Mouse (Mus musculus): Measurements from ENCODE around the gene Acoxl.

The Acoxl gene

DNA sequence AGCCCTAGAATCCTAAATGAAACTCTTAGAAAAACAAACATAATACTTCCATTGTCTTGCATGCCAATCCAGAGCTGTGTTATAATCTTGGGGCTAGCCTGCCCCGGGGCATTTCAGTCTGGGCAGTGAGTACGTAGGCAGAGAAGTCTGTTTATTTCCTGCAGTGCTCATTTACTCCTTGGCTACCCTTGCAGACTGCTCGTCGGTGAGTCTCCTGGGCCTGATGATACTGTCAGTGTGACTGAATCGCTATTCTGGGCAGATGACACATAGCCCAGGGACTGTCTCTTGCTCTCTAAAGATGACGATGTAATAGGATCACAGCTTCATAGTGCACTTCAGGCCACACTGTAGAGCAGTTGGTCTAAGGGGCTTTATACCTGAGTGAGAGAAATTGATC, 56.2 kb downstream of the Acoxl start:
- no peak for DNase-seq (ENCODE audit: low spot score)

DNA sequence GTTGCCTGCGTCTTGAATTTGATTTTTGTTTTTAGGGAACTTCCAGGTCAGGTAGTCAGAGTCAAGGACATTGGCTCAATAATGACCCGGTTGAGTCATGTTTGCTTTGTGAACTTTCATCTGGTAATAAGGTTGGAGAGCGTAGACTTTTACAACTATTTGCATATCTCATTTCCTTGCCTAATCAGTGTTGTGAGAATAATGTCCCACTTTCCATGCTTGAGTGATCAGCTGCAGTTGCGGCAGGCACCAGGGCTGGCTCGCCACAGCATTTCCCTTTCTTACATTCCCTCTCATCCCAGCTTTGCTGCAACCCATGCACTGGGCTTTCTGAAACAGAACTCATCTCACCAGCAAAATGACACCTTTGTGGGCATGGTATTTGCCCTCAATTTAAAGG, 59.0 kb downstream of the Acoxl start:
- DNase-seq (ENCODE audit: low spot score): no peak

DNA sequence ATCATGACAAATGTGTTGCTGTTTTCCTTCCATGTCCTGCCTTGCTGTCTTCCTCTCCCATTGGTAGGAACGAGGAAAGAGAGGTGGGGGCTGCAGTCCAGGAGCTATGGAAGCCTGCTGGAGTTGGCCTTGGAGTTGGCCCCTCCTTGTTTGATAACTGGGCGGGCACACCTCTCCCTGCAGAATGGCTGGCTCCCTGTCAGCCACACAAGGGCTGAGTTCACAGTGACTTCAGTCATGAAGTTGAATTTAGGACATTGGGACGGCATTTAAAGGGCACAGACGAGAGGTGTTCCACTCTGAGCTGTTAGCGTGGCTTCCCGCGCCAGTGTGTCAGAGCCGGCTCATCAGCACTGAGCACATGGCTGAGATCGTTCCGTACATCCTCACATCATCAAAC, 66.2 kb downstream of the Acoxl start:
- no peak for DNase-seq (ENCODE audit: low spot score)

DNA sequence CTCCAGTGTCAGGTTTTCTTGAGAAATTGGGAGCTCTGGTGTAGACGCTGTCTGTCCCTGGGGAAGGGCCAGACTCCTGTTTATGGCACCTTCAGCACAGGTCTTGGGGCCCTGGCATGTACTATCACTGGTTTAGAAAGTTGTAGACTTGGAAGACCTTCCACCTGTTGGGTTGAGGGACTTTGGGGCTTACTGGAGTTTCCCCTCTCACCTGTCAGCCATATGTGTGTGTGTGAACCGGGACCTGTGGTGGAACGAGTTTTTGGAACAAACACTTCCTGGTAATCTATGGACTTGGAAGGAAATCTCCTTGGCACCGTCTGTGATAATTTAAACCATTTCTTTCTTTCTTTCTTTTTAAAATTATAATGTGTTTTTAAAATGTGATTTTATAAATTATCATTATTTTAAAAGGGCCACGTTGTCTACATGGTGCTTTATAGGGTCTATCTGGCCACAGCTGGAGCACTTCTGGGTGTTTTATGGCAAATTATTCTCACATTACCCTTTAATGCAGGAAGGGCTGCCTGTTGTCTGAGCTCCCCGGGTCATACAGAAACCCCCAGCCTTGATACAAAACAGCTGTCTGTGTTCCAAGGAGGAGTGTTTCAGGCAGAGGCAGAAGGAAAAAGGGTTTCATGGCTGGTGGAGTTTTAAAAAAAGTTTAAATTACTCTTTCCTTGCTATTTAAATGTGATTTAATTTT, 68.5 kb downstream of the Acoxl start:
- no peak for DNase-seq (ENCODE audit: low spot score)

DNA sequence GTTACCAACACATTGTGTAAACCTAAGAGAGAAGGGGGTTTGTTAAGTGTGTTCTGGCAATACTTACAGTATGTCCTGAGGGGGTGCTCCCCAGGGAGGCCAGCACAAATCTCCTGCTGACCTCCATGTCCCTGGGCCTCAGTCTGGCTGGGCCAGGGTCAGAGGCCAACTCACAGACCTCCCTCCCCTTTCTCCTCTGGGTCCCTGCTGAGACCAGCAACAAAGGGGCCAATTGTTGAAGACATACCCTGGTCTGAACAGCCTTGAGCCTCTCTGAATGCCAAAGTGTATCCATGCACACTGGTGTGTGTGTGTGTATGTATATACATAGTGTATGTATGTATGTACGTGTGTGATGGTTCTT, 69.0 kb downstream of the Acoxl start:
- no peak for DNase-seq (ENCODE audit: low spot score)

DNA sequence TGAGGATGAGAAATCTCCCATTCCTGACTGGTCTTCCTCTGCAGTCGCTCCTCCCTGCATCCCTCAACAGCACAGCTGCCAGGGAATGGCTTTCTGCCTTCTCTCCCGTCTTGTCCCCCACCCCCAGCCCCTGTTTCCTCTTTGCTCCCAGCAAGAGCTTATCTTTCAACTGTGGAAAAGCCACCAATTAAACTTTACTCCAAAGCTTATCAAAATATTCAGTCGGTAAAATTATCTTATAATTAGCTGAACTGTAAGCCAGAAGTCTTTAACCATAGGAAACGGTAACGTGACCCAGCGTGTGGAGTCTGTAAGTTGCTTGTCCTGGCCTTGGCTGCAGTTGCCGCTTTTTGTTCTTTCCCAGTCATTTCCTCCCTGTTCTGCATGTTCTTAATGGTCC, 70.2 kb downstream of the Acoxl start:
- DNase-seq (ENCODE audit: low spot score): no peak

DNA sequence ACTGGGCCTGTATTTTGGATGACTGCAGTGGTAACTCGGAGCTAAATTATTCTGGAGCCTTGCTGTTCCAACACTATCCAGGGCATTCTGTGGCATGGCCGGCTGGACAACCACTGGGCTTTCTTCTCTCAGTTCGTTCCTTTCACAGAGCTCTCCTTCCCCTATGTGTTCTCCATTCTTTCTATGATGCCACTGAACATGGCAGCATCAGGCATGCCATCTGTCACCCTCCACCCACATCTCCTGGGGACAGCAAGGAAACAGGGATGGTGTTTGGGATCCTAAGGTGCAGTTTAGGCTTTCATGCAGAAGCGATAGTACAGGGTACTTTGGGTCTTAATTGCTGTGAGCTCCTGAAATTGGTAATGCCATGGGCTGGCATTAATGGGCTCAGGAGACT, 71.1 kb downstream of the Acoxl start:
- no peak for DNase-seq (ENCODE audit: low spot score)

DNA sequence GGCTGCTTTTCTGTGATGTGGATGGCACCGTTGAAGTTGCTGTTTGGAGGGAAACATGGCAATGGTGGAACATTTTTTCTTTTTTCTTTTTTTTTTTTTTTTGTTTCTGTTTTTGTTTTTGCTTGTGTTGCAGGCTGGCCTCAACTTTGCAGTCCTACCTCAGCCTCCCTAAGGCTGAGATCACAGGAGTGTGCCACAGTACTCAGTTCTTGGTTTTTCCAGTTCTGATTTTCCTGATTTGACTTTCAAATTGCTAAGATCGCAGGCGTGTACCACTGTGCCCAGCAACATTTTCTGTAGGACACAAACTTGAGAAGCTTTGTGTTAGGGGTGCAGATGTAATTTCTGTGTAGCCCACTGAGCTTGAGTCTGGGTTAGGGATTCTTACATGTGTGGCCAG, 72.9 kb downstream of the Acoxl start:
- no peak for DNase-seq (ENCODE audit: low spot score)

DNA sequence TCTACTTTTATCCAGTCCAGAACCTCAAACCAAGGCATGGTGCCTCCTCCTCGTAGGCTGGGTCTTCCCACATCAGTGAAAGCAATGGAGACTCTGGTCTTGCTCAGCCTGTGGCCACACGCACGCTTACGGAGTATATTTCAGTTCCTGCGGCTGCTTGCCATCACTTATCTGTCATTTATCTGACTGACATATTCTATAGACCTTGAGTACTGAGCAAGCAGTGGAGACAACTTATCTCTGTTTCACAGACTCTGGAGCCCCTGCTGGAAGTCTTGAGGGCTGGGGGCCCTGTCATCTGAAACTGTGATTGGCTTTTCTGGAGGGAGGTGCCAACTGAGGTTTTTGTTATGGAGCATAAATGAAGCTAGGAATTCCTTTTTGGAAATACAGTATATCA, 75.4 kb downstream of the Acoxl start:
- DNase-seq (ENCODE audit: low spot score): no peak

DNA sequence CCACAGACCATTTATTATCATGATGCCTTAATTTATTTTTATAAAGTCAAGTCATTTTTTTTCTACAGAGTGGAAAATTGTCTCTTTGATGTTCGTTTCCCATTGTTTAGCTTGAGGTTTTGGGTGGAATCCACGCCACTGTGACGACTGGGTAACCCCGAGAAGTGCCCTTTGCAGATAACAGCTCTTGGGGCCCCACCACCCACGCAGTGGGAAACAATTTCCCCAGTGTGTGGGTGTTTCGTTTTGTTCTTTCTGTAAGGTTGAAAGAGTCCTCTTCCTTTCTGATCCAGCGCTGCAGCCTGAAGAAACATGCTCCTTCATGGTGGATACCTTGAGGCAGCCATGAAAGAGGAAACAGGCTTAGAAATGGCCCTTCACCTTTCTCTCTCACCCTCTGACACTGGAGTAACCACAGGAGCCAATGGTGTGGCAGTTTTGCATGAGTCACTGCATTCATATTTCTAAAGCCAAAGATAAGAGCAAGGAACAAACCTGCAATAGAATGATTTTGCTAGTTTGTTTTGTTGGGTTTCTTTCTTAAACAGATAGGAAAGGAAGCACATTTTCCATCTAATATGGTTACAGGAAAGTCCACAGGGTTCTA, 78.2 kb downstream of the Acoxl start:
- no peak for DNase-seq (ENCODE audit: low spot score)

DNA sequence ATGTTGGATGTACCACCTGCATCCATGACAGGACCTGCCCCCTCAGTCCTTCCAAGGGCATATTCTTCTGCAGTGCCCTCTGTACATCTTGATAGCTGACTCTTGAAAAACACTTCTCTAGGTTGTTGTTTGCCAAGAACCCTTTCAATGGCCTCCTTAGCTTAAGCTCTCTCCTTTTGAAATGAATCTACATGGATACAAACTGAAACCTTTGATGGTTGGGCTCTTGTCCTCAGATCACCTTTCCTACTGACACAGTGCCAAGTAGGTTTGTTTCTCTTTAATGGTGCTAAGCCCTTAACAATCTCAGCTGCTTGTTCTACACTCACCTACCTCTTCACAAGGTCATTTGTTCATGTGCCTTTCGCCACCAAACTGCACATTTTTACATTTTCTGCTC, 81.1 kb downstream of the Acoxl start:
- DNase-seq (ENCODE audit: low spot score): no peak

DNA sequence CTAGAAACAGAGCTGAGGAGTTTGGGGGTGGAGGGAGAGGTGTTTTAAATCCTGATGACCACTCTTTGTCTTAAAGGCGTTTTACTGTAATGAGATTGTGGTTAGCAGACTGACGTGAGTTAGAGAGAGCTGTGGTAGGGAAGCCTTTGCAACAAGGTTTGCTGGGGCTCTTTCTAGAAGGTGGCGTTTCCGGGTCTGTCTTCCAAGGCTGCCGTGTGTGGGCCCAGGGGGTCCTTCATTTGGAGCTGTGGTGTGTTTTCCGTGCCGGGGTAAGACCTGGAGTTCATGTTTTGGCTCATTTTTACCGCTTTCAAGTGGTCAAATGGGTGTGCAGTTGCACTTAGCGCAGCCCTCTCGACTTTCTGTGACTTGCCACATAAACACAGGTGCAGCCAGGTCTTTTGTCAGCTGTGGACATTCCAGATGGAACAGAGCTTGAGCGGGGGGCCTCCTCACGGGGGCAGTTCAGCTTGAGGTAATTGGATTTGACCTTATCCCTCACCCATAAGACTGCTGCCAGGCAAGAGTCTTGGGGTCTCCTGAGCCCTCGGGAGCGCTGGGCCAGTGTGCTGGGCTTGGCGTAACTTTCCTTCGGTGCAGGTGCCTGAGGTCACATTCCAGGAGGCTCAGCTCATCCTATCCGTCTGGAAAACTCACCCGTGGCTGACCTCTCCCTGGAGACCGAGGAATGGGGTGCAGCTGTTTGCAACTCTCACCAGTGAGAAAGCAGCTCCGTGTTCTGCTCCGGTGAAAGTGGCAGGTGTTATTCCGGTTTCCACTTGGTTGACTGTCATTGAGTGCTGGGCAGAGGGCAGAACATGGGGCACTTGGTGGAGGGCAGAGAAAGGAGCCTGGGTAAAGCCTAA, 83.6 kb downstream of the Acoxl start:
- DNase-seq (ENCODE audit: low spot score): no peak

DNA sequence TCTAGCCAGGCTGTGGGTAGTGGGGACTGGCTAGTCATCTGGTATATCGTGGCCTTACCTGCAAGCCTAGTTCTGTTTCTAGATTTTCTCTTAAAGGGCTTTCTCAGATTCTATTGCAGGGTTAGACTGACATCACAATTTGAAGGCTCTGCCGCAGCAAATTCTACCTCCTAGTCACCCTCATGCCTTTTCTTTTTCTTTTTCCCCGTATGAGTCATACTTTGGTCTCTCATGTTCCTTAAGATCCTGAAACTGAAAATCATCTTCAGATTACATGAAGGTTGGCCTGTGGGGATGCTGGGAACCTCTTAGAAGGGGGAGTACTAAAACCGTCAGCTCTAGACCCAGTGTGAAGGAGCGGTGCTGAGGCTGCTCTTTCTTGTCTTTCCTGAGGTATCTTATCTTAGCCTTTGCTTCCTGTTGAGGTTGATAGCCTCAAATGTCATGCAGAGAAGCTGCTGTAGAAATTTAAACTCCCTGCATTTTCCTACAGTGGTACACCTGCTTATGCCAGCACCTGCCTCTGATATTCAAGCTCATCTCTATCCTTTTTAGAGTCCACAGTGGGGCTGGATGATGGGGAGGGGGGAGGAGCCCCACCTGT, 84.5 kb downstream of the Acoxl start:
- DNase-seq (ENCODE audit: low spot score): no peak

DNA sequence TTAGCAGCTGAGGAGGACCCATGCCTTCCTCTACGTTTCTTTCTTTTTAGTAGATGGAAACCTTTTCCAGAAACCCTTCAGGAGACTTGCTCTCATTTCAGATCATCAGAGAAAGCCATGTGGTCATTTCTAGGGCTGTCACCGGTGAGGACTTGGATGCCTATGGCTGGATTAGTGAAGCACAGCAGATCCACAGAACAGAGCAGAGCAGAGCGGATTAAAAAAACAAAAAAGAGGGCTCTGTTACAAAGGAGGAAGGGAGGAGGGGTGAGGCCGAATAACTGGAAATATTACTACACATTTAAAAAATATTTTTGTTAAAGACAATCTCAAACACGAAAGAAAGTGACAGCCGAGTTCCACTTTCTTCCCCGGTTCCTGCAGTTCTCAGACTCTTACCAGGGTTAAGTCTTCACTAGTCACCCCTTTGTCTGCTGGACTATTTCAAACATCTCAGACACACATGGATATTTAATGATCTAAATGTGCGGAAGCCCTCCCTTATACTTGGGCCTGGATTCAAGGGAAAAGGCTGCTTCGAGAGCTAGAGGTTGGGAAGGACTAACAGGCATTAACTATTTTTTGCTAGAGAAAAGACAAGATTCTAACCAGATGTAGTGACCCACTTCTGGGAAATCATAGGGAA, 88.1 kb downstream of the Acoxl start:
- no peak for DNase-seq (ENCODE audit: low spot score)

DNA sequence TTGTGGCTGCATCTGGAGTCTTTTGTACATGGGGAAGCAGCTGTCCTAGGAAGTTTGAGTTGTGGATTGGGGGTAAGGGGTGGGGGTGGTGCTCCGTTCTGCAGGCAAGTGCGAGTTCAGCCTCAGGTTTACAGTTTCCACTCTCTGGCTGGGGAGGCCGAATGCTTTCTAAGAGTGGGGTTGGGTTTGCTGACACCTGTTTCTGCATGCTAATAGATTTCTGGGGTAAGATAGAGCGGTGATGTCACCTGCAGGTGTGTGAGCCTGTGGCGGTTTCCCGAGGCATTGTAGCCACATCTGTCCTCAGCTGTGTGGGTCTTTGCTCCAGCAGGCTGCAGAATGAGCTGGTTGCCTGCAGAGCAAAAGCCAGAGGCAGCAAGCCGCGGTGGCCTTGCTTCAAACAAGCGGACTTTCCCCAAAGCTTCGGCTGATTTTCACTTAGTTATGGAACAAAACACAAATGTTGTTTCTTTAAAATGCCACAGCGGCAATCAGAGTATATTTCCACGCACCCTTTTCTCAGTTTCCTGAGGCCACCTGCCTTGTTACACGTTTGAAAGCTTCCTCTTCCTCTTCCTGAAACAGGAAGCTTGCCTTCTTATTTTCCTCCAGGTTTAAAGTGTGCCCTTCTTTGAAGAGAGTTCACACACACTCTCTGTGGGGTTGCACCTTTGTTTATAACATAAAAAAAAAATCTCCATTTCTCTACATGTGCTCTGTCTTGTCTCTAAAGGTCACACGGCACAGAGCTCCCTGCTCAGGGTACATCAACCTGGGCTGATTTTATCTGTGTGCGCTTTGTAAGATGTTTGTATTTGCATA, 89.0 kb downstream of the Acoxl start:
- DNase-seq (ENCODE audit: low spot score): no peak

DNA sequence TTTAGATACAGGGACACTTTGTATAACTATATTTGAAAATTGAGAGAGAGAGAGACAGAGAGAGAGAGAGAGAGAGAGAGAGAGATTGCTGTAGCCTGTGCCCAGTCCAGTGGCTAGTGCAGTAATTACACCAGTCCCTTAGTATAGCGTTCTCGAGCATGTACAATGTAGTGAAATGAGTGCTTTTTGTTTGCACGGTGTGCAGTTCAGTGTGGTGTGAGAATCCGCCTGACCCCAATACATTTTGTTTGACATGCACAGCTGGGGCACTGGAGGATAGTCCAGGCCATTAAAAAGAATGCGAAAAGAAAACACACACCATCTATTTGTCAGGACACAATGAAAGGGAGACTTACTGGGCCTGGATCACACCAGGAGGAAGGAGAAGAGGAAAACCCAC, 89.6 kb downstream of the Acoxl start:
- no peak for DNase-seq (ENCODE audit: low spot score)

DNA sequence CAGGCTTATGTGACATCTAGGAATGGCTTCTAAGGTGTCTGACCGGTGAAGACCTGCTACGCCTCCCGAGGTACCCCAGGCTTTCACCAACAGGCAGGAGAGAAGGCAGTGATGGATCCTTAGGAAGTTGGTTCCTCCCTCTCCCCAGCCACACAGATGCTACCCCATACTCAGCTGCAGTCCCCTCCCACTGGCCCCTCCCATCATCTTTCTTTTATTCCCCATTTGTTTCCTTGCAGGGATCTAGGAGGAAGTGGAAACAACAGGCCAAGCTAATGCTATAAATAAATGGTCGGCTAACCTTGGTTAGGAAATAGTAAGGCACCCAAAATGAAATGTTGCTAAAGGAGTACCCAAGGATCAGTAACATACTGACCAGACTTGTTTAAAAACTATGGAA, 90.2 kb downstream of the Acoxl start:
- no peak for DNase-seq (ENCODE audit: low spot score)

DNA sequence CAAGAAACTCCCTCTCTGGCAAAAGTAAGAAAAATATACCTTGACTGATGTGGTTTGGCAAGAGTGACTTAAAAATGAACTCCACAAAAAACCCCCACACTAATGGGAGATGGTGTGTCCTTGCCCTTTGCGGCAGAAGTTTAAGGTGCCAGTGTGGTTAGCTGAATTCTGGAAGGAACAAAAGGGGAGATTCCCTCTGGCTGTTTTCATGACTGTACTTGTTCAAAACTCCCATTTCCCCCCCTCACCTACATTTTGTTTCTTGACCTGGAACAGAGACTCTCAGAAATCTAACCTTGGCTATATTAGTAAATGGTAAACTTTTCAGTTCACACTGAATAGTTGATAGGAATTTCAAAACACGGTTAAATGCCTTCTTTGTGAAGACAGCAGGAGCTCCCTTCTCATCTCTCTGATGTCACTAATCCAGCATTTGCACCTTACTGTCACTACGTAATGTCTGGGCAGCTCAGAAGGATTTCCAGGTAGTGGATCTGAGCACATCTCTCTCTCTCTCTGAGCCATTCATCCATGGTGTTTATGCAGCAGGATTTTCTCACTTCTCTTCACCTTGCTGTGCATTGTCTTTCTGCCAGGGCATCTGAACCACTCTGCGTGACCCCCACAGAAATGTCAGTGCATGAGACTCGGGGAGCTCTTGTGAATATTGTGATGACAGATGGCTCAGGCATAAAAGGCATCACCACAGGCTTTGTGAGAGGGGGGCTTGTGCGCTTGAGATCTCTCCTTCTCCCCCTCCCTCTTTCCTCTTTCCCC, 91.5 kb downstream of the Acoxl start:
- no peak for DNase-seq (ENCODE audit: low spot score)

DNA sequence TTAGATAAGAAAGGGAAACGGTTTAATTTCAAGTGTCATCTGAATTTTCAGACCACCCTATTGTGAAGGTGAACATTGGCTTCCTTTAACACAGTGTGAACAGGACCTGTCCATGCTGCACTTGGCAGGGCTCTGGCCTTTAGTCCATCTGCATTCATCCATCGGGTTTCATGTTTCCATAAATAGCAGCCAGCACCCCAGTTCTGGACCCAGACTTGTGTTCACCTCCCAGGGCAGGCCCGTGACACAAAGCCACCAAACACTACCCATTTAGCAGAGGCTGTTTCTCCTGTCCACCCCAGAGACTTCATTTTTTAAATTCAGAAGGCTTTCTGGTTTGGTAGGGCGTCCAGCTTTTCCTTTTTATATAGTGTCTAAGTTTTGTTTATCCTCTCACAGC, 92.9 kb downstream of the Acoxl start:
- DNase-seq (ENCODE audit: low spot score): no peak

DNA sequence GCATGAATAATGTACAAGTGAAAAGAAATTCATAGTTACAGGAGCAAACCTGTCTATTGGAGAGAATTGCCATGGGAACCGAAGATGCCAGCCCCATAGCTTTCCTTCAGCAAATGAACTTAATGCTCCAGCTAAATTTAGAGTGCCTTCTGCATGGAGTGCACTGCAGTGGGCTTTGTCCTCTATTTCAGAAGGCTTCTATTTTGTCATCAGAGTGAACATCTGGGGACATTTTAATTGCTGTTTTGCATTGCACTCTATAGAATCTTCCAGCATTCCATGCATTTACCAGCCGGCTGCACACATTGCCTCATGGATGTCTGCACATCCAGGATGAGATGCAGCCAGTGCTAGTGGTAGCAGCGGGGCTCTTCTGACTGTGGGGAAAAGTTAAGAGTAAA, 94.9 kb downstream of the Acoxl start:
- DNase-seq (ENCODE audit: low spot score): no peak

DNA sequence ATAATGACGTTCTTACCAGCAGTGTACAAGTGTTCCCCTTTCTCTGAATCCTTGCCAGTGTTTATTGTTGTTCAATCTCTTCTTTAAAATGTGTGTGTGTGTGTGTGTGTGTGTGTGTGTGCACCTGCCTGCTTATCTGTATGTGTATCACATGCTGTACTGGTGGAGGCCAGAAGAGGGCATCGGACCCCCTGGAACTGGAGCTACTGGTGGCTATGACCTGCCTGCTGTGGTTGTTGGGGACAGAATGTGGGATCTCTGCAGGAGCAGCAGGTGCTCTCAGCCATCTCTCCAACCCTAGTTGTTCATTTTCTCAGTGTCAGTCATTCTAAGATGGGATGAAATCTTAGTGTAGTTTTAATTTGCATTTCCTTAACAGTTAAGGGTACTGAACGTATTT, 98.4 kb downstream of the Acoxl start:
- no peak for DNase-seq (ENCODE audit: low spot score)

All from testis, postnatal 10 days (tissue).